Mouse (Mus musculus) limb, embryonic 13.5 days (tissue): ENCODE measurements around the gene Myo1d. TPM values are rescaled to one million over a fixed set of nuclear protein-coding genes. Genes with fewer than 3 reads are reported as not detected.
"Not testable (repeated sequence)": the region's sequence is repeated elsewhere in the genome, so short reads cannot be mapped to it uniquely, and the experiment has no call there.

Experiments
- ATAC-seq: fragments of 200-750 bp; cut with Nextera tagmentation; 2 replicates; pipeline ENCODE4 v1.8.0; 2017; ENCODE audit warnings: low read depth, moderate number of reproducible peaks, moderate TSS enrichment; ENCODE audit not compliant: low FRiP score
- H3K27ac ChIP-seq: fragments of 300-500 bp; sonication (generic); 2 replicates; pipeline ENCODE4 v1.5.1; 2015; ENCODE audit warnings: inconsistent platforms, mild to moderate bottlenecking, moderate library complexity
- H3K27me3 ChIP-seq: fragments of 300-500 bp; sonication (generic); 2 replicates; pipeline ENCODE4 v1.6.1; 2015; ENCODE audit warnings: mild to moderate bottlenecking, inconsistent platforms
- H3K36me3 ChIP-seq: fragments of 300-500 bp; sonication (generic); 2 replicates; pipeline ENCODE4 v1.6.1; 2015; ENCODE audit warnings: inconsistent platforms, mild to moderate bottlenecking, moderate library complexity
- H3K4me1 ChIP-seq: fragments of 300-500 bp; sonication (generic); 2 replicates; pipeline ENCODE4 v1.6.1; 2015; ENCODE audit warnings: inconsistent platforms
- H3K4me2 ChIP-seq: fragments of 300-500 bp; sonication (generic); replicated peaks from 2 replicates; pipeline ENCODE4 v1.6.1; 2015; ENCODE audit warnings: inconsistent platforms, mild to moderate bottlenecking, moderate library complexity
- H3K4me3 ChIP-seq: fragments of 300-500 bp; sonication (generic); 2 replicates; pipeline ENCODE4 v1.5.1; 2015; ENCODE audit warnings: moderate library complexity, mild to moderate bottlenecking, inconsistent platforms
- H3K9ac ChIP-seq: fragments of 300-500 bp; sonication (generic); 2 replicates; pipeline ENCODE4 v1.6.1; 2015; ENCODE audit warnings: mild to moderate bottlenecking, inconsistent platforms
- H3K9me3 ChIP-seq: fragments of 300-500 bp; sonication (generic); 2 replicates; pipeline ENCODE4 v1.6.1; 2016; ENCODE audit warnings: inconsistent platforms
- WGBS: fragments of 180-500 bp; shearing (Covaris S2); methylation state at CpG from one replicate; pipeline ENCODE4 v1.1.7; 2015; 5-methylcytosine and 5-hydroxymethylcytosine counted together
- polyA plus RNA-seq: library from polyadenylated mRNA; unstranded; fragments of >200 nt; fragmentation: Nextera tagmentation; extraction: Ambion mirVana; gene quantifications from 2 replicates; pipeline ENCODE4 v1.2.1, GENCODE M21; 2015

Myo1d gene
- polyA plus RNA-seq, 1 experiment from 2014 or later: 6.7 TPM

GRCm38 (mm10) chr11:80463605-80464130 lies 316.2 kb downstream of the Myo1d start:
- not testable (repeated sequence) for H3K27me3 ChIP-seq, H3K27ac ChIP-seq, H3K4me1 ChIP-seq, H3K9ac ChIP-seq, ATAC-seq, H3K4me2 ChIP-seq, H3K4me3 ChIP-seq, H3K9me3 ChIP-seq
- 88% methylated on average over 4 of the region's 4 CpGs for WGBS
- peaks cover 86% of the 10 kb centered on the region for H3K36me3 ChIP-seq

GRCm38 (mm10) chr11:80453198-80453597 lies 326.6 kb downstream of the Myo1d start:
- peaks cover 83% of the 10 kb centered on the region for H3K36me3 ChIP-seq
- 100% methylated on average over 1 of the region's 1 CpGs for WGBS

DNA sequence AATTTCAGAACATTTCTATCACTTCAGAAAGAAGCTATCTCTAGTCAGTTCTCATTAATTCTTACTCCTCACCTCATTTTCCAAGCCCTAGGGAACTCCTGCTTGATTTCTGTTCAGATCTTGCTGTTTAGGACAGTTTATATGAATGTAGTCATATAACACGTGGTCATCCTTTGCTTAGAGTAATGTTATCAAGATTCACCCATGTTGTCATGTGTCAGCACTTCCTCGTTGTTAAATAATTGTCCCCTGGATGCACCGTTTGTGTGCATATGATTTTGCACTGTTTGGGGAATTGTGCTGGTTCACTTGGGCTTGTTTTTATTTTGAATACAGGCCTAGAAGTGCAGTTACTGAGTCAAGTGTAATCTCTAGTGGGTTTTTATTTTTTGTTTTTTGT lies 327.6 kb downstream of the Myo1d start:
- Histone ChIP-seq H3K4me3 (no peak overlapping the region), H3K27ac (no peak overlapping the region), H3K36me3 (peaks cover 83% of the 10 kb centered on the region), H3K4me2 (no peak overlapping the region), H3K27me3 (no peaks in the 10 kb centered on the region), H3K9me3 (no peaks in the 10 kb centered on the region), H3K4me1 (no peaks in the 10 kb centered on the region), H3K9ac (no peak overlapping the region)
- 92% methylated on average over 3 of the region's 3 CpGs for whole genome bisulfite sequencing
- ATAC-seq: no peak

More at GRCm38 (mm10) chr11:80453198-80453597, 326.6 kb downstream of the Myo1d start:
- Histone ChIP-seq H3K4me2 (no peak overlapping the region), H3K9ac (no peak overlapping the region), H3K27ac (no peak overlapping the region), H3K4me1 (no peaks in the 10 kb centered on the region), H3K27me3 (no peaks in the 10 kb centered on the region), H3K9me3 (no peaks in the 10 kb centered on the region), H3K4me3 (no peak overlapping the region)
- ATAC-seq: no peak

- Histone ChIP-seq H3K27me3 (no peaks in the 10 kb centered on the region), H3K27ac (no peak overlapping the region), H3K9me3 (no peaks in the 10 kb centered on the region), H3K4me3 (no peak overlapping the region), H3K4me1 (no peaks in the 10 kb centered on the region), H3K9ac (no peak overlapping the region), H3K4me2 (no peak overlapping the region), H3K36me3 (peaks cover 84% of the 10 kb centered on the region)
- no peak for ATAC-seq
- 92% methylated on average over 2 of the region's 2 CpGs for WGBS
These were observed 330.0 kb downstream of the Myo1d start for GRCm38 (mm10) chr11:80449859-80450258.

GRCm38 (mm10) chr11:80446916-80447315 lies 332.9 kb downstream of the Myo1d start:
- WGBS: 92% methylated on average over 3 of the region's 3 CpGs
- H3K9ac ChIP-seq: no peak overlapping the region

More at GRCm38 (mm10) chr11:80446916-80447315, 332.9 kb downstream of the Myo1d start:
- no peak overlapping the region for H3K4me3 ChIP-seq
- no peak for ATAC-seq
- peaks cover 74% of the 10 kb centered on the region for H3K36me3 ChIP-seq
- no peak overlapping the region for H3K4me2 ChIP-seq
- no peak overlapping the region for H3K27ac ChIP-seq
- H3K4me1 ChIP-seq: no peaks in the 10 kb centered on the region
- no peaks in the 10 kb centered on the region for H3K27me3 ChIP-seq
- no peaks in the 10 kb centered on the region for H3K9me3 ChIP-seq

Other genes with a start within 250 kb of the Myo1d start
- gene Tmem98, start 30.1 kb upstream of the Myo1d start, polyA plus RNA-seq: 106 and 107 TPM in 2 replicates
- gene Spaca3, start 78.3 kb upstream of the Myo1d start, polyA plus RNA-seq: not detected in 2 replicates